Mouse (Mus musculus): Measurements from ENCODE around the gene Zfp784.

DNA sequence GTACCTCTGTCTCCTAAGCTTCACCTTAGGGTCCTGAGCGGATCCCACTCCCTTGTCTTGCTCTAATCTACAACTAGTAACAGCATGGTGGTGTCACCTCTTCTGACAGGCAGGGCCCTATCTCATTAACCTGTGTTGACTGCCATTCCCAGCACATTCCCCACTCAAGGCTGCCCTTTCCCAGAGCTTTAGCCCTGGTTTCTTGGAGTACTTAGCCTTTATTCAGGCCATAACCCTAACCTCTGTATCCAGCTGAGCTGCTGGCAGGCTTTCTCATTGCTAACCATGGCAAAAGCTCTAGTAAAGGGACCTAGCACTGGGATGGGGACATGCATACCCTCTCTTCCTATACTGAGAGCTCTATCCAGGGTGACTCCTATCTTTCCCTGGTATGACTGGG is 20.4 kb upstream of the Zfp784 start:
- TF ChIP-seq POLR2A (IDR thresholded peaks at IDR 0.05; ENCODE audit: extremely low read depth, insufficient read depth, low read length): no peak
- no peak for TF ChIP-seq CTCF (IDR thresholded peaks at IDR 0.05; ENCODE audit: low read depth, low read length)

Measured in liver, adult 2 months (tissue).